Mouse (Mus musculus) kidney, postnatal 4 days (tissue): Measurements from ENCODE around the gene Sema7a.

Source experiments
- DNase-seq, 2 experiments: peaks; one replicate each; pipeline ENCODE4 v3.0.0; 2021; ENCODE audit warnings: mixed read lengths in 2 of 2

The Sema7a gene

DNA sequence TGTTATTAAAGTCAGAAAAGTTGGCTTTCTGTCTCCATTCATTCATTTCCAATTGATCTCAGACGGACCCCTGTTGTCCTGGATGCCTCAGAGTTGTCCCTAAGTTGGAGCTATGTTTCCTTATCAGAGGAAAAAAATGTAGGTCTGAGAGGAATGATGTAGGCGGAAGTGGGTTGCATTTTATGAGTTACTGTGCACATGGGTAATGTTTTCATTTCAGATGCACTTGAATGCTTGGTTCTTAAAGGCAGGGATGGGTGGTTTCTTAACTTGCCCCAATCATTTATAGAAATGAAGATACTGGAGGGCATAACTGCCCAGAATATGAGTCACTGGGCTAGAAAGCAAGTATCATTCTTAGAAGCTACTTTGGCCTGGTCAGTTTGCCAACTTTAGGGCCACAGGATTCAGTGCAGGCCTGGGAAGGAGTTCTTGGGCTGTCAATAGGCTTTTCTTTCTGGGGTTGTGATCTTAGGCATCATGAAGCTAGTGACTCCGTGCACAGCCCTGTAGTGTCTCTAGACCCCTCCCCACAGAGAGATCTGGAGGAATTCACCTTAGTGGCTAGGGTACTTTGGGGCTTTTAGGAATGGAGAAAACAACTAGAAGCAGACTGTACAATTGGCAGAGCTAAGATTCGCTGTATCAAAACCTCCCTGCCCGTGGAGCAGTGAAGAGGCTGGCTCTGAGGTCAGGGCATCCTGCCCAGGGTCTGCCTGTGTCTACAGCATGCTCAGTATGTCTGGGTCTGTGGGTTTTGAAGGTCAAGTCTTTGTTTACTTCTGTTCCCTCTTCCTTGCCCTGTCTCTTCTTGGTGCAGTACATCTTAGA, 1.5 kb upstream of the Sema7a start:
- no peak for DNase-seq

DNA sequence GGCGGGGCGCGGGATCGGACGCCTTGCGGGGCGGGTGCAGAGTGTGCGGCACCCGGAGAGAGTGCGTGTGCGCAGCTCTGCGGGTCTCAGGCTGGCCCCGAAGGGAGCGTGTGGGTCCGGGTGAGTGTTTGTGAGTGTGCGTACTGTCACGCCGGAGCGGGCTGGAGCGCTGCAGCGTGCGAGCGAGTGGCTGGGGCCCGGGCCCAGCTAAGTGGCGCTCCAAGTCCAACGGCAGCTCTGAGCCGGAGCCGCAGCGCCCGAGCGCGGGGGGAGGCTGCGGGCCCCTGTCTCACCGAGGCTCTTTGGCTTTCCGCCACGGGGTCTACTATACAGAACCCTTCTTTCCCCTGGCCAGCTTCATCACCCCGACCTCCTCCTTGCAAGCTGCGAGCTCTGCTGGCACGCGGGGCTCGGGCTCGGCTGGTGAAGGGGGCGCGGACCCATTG, 460 bp downstream of the Sema7a start:
- DNase-seq = peak; percentile 59 to 72

DNA sequence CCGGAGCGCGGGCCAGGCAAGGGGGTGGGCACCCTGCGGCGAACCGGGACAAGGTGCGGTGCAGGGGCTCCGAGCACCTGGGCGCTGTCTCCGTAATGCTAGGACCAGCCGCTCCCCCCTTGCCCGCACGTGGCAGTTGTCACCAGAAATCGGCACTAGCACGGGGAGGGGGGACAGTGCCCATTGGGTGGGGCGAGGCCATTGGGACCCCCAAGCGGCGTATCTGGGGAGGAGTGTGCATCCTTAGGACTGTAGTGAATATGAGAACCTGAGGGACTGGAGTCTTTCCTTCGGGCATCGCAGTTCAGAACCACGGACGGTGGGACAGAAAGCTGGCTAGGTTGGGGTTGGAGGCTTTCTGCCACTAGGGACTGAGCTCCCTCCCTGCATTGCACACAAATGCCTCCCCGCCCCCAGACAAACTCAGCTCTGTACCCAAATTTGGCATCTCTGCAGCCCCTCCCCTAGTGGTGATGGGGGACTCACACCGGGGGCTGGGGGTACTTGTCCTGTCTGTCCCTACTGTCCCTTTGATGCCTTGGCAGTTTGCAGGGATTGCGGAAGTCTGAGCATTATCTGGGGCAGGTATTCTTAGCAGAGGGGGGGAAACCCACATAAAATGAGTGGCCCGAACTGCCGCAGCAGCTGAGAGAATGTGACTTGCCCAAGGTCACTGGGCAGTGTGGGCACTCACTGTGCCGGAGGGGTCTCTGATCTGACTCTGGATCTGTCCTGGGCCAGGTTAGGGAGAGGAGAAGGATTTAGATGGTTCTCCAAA, 1.1 kb downstream of the Sema7a start:
- no peak for DNase-seq

DNA sequence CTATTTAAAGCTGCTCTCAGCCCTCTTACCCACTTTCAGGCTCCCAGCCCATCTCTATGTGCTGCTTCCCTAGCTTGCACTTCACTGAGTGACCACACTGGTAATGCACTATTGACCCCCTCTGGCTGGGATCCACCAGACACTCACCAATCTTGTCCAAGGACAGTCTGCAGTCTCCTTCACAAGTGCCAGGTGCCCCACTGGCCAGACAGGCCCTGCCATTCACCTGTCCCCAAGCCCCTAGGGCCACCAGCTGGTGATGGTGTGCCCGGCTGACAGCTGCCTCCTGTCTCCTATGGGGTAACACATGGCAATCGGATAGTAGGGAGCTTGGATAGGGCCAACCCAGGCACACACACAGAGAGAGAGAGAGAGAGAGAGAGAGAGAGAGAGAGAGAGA, 2.1 kb downstream of the Sema7a start:
- DNase-seq = no peak

DNA sequence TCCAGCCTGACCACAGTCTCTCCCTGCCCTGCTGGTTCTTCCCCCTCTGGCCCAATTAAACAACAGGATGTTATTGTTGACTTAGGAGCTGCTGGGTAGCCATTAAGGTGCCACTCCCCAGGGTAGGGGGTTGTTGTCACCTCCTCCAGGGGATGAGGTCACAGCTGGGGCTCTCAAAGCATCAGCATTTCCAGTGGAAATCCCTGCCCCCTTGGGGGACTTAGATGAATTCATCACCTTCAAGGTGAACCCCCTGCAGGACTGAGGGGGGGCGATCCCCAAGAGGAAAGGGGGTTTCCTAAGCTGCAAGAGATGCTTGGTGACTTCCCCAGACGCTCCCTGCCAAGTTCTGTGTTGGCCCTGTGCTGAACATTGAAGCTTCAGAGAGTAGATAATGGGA, 3.2 kb downstream of the Sema7a start:
- DNase-seq = no peak

DNA sequence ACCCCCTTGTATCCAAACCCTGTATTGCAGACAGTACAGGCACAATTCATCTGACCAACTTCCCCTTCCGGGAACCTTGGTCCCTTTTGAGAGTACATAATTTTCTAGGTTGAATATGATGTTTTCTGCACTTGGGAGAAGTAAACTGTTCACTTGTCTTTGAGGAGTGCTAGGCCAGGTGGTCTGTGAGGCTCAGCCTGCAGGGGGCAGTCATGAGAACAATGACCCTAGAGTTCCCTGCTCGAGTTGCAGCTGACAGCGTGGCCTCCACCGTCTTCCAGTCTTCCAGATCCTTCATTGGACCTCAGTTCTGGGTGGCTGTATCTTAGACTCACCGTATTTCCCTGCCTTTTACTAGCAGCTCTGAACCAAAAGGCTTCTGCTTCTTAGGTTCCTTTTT, 4.7 kb downstream of the Sema7a start:
- peak; percentile 81 to 83 for DNase-seq

DNA sequence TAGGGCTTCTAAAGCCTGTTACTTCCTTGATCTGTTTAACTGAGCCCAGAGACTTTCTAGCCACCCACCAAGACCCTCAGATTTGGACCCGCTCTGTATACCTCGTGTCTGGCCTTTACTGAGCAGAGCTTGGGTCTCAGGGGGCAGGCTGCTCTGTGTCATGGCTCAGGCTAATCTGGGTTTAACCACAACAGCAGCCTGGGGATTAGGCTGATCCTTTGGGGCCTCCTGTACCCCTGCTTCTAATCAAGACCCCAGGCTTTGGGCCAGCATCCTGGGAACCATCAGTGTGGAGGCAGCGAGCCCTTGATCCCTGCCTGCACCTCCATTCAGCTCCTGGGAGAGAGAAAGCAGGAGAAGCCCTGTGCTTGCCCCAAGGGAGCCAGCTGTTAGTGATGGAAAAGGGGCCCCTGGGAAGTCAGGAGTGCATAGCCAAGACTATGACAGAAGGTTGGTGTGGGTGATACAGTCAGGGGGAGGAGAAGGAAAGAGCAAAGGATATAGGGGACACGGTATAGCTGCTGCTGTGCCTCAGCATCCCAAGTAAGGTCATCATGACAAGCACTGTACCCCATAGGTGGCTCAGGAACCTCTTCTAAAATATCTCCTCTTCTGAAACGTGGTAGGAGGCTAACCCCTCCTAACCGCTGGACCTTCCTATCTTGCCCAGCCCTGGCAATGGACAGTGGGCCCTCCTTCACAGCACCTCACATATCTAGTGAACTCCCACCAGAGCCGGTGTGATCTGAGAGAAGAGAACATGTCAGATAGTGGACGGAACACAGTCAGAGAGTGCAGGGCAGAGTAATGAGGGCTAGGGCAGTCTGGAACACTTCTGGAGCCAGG, 6.1 kb downstream of the Sema7a start:
- DNase-seq = no peak

DNA sequence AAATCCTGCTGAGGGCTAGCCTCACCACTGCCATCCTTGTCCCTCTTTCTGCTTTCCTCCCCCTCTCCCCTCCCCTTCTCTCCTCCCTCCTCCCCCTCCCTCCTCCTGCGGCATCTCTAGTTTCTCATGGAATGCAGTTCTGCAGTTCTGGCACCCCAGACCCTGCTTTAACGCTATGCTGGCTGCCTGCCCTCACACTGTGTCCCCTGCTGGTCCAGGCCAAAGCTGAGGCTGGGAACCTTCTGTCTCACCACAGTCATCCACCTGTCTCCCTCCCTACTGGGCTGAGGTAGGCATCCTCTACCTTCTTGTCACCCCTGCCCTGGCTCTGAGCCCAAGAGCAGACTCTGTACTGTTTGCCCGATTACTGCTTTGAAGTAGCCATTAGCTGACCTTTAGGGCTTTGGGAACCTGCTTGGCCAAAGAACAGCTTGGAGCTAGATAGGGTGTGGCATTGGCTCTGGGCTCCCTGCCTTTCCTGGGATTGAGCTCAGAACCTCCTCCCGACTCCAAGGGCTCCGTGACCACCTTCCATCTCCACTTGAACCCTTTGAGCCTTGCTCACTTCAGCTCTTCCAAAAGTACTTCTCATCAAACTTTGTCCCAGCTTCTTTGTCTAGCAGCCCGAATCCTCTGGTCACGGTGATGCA, 7.6 kb downstream of the Sema7a start:
- DNase-seq = no peak

DNA sequence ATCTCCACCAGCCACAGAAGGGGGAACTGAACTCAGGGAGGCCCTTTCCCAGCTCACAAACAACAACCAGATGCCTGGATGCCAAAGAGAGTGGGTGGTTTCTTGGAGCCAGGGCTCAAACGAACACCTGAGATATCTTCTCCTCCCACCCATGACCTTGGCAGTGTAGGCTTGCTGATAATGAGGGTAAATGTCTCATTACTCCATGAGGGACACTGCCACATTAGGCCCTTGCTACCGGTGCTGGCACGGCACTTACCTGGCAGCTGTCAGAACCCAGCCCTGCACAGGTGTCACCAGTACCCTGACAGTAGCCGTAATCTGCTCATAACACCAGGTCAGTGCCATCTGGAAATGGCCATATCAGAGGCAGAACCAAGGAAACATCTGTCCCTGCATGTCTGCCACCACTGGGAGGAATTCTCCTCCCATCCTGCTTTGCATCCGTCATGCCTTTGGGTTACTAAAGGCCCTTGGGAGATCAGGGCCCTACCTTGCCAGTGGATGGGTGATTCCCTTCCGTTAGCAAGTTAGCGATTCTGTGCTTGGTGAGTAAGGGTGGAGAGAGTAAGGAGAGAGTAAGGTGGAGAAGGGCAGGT, 8.5 kb downstream of the Sema7a start:
- DNase-seq = no peak

DNA sequence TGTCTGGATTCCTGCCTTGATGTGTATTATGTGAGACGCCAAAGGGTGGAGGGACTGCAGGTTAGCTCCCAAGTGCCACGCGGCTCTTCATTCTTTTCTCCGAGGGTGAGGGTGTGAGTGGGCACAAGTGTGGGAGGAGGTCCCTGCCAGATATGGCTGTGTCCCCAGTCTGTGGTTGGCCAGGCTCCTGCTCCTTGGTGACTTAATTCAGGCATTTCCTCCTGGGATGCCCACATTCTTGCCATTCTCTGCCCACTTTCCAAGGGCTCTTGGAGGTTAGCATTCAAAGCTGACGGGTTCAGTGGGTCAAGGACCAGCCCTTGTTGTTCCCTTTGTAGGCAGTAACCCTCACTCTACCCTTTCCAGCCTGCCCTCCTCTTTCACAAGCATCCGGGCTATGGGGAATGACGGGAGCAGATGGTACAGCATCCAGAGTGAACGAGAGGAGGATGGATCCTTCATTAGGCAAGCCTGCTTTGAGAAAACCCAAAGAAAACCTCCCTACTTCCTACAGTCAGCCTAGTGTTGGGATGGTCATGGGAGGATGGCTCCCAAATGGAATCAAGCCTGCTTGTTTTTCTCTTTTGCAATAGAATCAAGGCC, 9.3 kb downstream of the Sema7a start:
- DNase-seq = no peak

DNA sequence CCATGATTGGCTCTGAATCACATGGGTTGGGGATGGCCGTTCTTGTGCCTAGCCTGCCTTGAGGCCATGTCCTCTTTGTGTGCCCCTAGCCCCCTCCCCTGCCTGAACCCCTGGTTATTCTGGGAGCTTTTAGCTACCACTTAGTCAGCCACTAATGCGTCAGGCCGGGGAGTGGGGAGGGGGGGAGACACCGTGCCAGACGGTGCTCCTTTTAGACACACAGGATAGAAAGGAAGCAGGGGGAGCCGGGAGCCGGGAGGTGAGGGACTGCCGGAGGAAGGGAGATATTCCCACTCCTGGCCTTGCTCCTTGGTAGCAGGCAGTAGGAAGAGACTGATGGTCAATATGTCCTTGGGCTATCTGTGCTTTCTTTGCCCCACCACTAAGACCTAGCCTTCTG, 10.0 kb downstream of the Sema7a start:
- DNase-seq = no peak

DNA sequence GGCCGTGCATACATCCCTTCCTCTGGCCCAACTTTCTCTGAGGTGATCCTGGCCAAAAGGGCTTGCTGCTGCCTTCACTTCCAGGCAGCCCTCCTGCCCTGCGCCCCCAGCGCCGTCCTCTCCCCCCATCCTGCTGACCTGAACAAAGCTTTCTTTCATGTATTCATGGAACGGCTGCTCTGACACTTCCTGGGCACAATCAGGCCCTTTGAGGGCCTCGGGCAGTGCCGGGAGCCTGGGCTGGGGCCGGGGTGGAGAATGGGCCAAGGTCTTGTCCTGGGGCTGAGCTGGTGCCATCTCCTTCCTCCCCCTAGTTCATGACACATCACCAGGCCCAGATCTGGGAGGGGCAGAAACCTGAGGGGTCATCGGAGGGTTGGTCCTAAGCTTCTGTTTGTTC, 10.6 kb downstream of the Sema7a start:
- no peak for DNase-seq

DNA sequence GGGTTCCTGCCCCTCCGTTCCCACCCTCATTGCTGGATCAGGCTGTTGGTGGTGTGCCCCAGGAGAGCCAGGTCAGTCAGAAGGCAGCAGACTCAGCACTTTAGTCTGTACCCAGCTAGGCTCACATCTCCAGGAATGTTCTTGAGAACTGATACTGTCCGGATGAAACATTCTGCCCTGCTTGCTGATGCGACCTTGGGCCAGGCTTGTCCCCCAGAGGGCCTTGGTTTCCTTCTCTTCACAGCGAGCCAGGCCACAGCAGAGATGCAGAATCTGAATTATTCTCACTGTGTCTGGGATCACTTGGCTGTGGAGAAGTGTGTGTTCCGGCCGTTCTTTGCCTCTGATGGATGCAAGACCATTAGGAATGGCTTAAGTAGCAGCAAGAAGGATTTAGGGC, 12.1 kb downstream of the Sema7a start:
- DNase-seq = no peak

DNA sequence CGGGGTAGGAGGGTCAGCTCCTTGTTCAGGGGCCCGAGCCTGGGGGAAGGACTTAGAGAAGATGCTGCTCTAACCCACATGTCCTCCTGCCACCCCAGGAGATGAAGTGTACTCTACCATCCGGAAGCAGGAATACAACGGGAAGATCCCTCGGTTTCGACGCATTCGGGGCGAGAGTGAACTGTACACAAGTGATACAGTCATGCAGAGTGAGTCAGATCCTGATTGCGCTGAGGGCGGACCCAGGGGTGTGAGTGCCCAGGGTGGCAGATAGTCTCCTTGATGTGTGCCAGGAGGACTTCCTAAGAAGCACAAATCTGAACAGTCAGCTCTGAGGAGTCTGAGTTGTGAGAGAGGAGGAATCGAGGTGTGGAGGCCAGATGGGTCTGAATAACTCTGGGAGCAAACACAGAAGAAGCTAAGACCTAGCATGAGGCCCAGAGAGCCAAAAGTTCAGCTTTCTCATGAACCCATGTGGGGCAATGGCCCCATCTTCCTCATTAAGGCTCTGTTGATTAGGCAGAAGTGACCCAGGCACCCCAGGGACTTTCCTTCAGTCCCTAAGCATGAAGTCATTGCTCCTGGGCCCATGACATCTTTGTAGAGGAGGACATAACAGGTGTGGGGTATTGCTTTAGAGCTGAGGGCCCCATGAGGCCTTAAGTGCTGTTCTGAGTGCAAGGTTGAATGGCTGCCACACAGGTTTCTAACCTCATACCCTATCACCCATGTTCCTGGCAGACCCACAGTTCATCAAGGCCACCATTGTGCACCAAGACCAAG, 15.2 kb downstream of the Sema7a start:
- no peak for DNase-seq

DNA sequence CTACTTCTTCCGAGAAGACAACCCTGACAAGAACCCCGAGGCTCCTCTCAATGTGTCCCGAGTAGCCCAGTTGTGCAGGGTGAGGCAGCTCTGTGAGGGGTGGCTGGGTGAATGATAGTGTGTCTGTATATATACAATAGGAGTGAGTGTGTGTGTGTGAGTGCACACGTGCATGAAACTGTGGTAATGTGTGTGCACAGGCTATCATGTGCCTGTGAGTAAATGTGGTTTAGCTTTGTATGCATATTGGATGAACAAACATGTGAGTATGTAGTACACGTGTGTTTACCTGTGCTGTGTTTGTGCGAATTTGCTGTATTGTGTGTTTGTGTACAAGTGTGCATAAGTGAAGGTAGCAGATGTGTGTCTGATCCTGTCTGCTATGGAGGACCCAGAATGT, 15.9 kb downstream of the Sema7a start:
- DNase-seq = no peak

DNA sequence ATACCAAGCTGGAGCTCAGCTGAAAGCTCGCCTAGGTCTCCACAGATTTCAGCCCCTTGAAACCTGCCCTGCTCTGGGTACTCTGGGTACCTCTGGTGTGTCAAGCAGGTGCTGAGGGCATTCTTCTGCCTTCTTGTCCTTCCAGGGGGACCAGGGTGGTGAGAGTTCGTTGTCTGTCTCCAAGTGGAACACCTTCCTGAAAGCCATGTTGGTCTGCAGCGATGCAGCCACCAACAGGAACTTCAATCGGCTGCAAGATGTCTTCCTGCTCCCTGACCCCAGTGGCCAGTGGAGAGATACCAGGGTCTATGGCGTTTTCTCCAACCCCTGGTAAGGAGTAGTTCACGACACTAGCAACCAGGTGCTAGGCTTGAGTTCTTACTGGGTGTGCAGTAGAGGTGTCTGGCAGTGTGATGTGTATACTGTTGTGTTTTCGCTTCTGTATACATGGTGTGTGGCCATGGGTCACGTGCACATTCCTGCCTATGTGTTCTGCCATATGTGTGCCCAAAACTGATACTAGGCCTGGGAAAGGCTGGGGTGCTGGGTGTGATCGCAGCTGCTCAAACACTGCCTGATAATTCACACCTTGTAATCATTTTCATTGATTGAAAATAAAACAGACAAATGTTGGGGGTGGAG, 16.4 kb downstream of the Sema7a start:
- no peak for DNase-seq

DNA sequence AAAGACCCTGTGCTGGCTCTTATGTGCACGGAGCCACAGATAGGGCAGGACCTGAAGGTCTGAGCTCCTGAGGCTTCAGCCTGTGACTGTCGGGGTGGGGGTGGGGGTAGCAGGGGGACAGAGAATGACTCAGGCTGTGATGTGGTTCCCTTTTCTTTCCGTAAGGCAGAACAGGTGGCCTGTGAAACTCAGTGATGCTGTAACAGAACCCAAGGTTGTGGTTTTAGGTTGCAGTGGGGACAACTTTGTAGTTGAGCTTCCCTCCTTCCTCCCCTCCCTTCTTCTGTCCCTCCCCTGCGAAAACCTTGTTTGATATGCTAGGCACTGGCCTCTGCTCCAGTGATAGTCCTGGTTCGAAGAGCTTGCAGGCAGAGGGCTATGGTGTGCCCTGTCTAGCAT, 16.9 kb downstream of the Sema7a start:
- no peak for DNase-seq

DNA sequence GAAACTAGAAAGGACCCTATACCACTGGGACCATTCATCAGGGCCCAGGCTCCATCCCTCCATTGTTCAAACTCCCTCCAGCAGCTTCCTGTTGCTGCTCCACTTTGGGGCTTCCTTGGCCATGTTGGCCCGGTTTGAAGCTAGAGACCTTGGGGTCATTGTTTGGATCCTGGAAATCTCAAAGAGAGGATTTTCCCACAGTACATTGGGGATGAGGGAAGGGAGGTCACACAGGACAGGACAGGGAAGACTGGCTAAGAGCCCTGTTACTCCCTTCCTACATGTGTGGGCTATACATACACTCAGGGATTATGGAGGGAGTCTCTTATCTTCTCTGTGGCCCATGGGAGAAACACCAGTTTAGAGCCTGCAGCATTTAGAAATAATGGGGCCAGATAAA, 18.7 kb downstream of the Sema7a start:
- DNase-seq = no peak

DNA sequence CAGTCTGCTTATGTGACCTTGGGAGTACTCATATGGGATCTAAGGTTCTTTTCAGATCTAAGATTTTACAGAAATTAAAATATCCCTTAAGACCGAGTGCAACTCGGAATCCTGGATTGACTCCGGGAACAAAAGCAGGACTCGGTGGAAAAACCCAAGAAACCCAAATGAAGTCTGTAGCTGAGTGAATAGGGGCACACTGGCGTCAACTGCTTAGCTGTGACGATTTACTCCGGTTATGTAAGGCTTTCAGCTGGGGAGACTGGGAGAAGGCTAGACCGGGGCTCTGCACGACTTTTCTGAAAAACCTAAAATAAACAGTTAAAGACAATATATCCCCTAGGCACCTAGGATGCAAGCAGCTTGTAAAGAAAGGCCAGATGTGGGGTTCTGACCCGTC, 19.5 kb downstream of the Sema7a start:
- no peak for DNase-seq
